Mouse (Mus musculus) B cell, adult 67 days (primary cell): ENCODE measurements around the gene Mrpl14. TPM values are rescaled to one million over a fixed set of nuclear protein-coding genes. Genes with fewer than 3 reads are reported as not detected.

ENCODE experiments used
- total RNA-seq, 2 experiments: library from RNA; stranded (reverse); gene quantifications; 4 replicates each; pipeline ENCODE4 v1.2.4; 2023

Gene Mrpl14
- total RNA-seq = 10 to 100 TPM; 26.0 to 29.3 TPM

GRCm38 (mm10) chr17:45686093-45686619, at the start of gene Mrpl14:
Mrpl14 (plus strand) TSS chr17:45686322.

GRCm38 (mm10) chr17:45659225-45659624, 26.9 kb upstream of the Mrpl14 start, which contains the start of gene Capn11:
Capn11 (minus strand) TSS chr17:45659325.

GRCm38 (mm10) chr17:45686716-45687115, 594 bp downstream of the Mrpl14 start, which contains the start of gene Tmem63b:
Tmem63b (minus strand) TSS chr17:45686905.

GRCm38 (mm10) chr17:45733735-45734301, 47.7 kb downstream of the Mrpl14 start, which contains the start of gene 1600014C23Rik:
1600014C23Rik (minus strand) TSS chr17:45733844.

Other genes with a start within 250 kb of the Mrpl14 start
- gene Spats1, start 210.9 kb upstream of the Mrpl14 start, total RNA-seq = not detected
- gene Aars2, start 179.5 kb upstream of the Mrpl14 start, total RNA-seq = 10 to 100 TPM; 18.6 to 22.1 TPM
- gene Tcte1, start 162.9 kb upstream of the Mrpl14 start, total RNA-seq = not detected
- under 1 TPM; 0.33 to 0.38 TPM for gene Tmem151b, start 136.6 kb upstream of the Mrpl14 start, total RNA-seq
- gene Nfkbie, start 130.6 kb upstream of the Mrpl14 start, total RNA-seq = 100 to 1,000 TPM; 139 to 141 TPM
- 10 to 100 TPM; 51.3 to 57.0 TPM for gene Slc35b2, start 122.4 kb upstream of the Mrpl14 start, total RNA-seq
- 1,000 to 10,000 TPM in 1 of 2 experiments, 100 to 1,000 TPM in 1; 986 to 1,178 TPM for gene Hsp90ab1, start 113.1 kb upstream of the Mrpl14 start, total RNA-seq
- 10 to 100 TPM; 21.9 to 22.2 TPM for gene Slc29a1, start 86.7 kb upstream of the Mrpl14 start, total RNA-seq
- gene Mymx, start 84.2 kb upstream of the Mrpl14 start, total RNA-seq = not detected
- gene Capn11, start 27.0 kb upstream of the Mrpl14 start, total RNA-seq = under 1 TPM in 1 of 2 experiments, not detected in 1; 0.46 TPM
- gene Tmem63b, start 583 bp downstream of the Mrpl14 start, total RNA-seq = 10 to 100 TPM; 28.6 to 30.6 TPM
- gene 1600014C23Rik, start 47.5 kb downstream of the Mrpl14 start, total RNA-seq = not detected